Mouse (Mus musculus): Measurements from ENCODE around the gene Pfkp. TPM values are rescaled to one million over a fixed set of nuclear protein-coding genes. Genes with fewer than 3 reads are reported as not detected.

Pfkp gene
- polyA plus RNA-seq, 1 experiment = 0.05 TPM

- TF ChIP-seq GATA1 (IDR thresholded peaks at IDR 0.05; ENCODE audit: low read length) (no peak), TAL1 (IDR thresholded peaks at IDR 0.05; ENCODE audit: low read length) (no peak)
- H3K27me3 ChIP-seq (ENCODE audit: control insufficient read depth) = no peaks in the 10 kb centered on the region
- no peaks in the 10 kb centered on the region for H3K36me3 ChIP-seq (ENCODE audit: control insufficient read depth)
- no peak overlapping the region for H3K4me3 ChIP-seq (replicated peaks)
- no peaks in the 10 kb centered on the region for H3K9me3 ChIP-seq (ENCODE audit: control insufficient read depth, low read length)
- no peaks in the 10 kb centered on the region for H3K4me1 ChIP-seq (ENCODE audit: control insufficient read depth)
Observed at GRCm38 (mm10) chr13:6639507-6640030, 9.0 kb downstream of the Pfkp start.

DNA sequence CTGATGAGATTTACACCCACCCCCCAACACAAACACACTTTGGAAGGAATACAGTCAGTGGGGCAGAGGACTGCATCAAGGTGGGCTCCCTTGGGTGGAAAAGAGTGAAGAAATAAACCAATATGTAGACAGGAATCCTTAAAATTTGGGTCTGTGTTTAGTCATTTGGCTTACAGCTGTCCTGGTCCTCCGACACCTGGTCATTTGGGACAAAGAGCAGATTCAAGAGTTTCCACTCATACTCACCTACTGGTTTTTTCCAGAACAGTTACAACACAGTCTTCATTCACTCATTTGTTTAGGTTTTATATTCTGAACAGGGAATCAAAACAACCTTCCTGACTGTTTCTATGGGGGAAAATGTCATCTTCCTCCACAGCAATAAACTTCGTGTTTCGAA, 9.6 kb downstream of the Pfkp start:
- H3K36me3 ChIP-seq (ENCODE audit: control insufficient read depth) = no peaks in the 10 kb centered on the region
- H3K4me1 ChIP-seq (ENCODE audit: control insufficient read depth) = no peaks in the 10 kb centered on the region

GRCm38 (mm10) chr13:6638425-6638824, 10.2 kb downstream of the Pfkp start:
- no peaks in the 10 kb centered on the region for H3K4me1 ChIP-seq (ENCODE audit: control insufficient read depth)
- no peaks in the 10 kb centered on the region for H3K9me3 ChIP-seq (ENCODE audit: control insufficient read depth, low read length)
- H3K36me3 ChIP-seq (ENCODE audit: control insufficient read depth) = no peaks in the 10 kb centered on the region
- H3K27me3 ChIP-seq (ENCODE audit: control insufficient read depth) = no peaks in the 10 kb centered on the region
- TF ChIP-seq TAL1 (IDR thresholded peaks at IDR 0.05; ENCODE audit: low read length) = no peak
- no peak for TF ChIP-seq GATA1 (IDR thresholded peaks at IDR 0.05; ENCODE audit: low read length)
- no peak overlapping the region for H3K4me3 ChIP-seq (replicated peaks)

More for the DNA sequence above, 9.6 kb downstream of the Pfkp start:
- TF ChIP-seq GATA1 (IDR thresholded peaks at IDR 0.05; ENCODE audit: low read length) = no peak
- TF ChIP-seq TAL1 (IDR thresholded peaks at IDR 0.05; ENCODE audit: low read length) = no peak
- Histone ChIP-seq H3K9me3 (ENCODE audit: control insufficient read depth, low read length) (no peaks in the 10 kb centered on the region), H3K4me3 (replicated peaks) (no peak overlapping the region), H3K27me3 (ENCODE audit: control insufficient read depth) (no peaks in the 10 kb centered on the region)

GRCm38 (mm10) chr13:6637534-6638124, 10.9 kb downstream of the Pfkp start:
- H3K27me3 ChIP-seq (ENCODE audit: control insufficient read depth) = no peaks in the 10 kb centered on the region
- no peaks in the 10 kb centered on the region for H3K4me1 ChIP-seq (ENCODE audit: control insufficient read depth)
- TF ChIP-seq TAL1 (IDR thresholded peaks at IDR 0.05; ENCODE audit: low read length) = no peak
- TF ChIP-seq GATA1 (IDR thresholded peaks at IDR 0.05; ENCODE audit: low read length) = no peak
- no peaks in the 10 kb centered on the region for H3K9me3 ChIP-seq (ENCODE audit: control insufficient read depth, low read length)
- no peak overlapping the region for H3K4me3 ChIP-seq (replicated peaks)
- no peaks in the 10 kb centered on the region for H3K36me3 ChIP-seq (ENCODE audit: control insufficient read depth)

- Histone ChIP-seq H3K27me3 (ENCODE audit: control insufficient read depth) (no peaks in the 10 kb centered on the region), H3K36me3 (ENCODE audit: control insufficient read depth) (no peaks in the 10 kb centered on the region), H3K4me3 (replicated peaks) (no peak overlapping the region), H3K9me3 (ENCODE audit: control insufficient read depth, low read length) (no peaks in the 10 kb centered on the region), H3K4me1 (ENCODE audit: control insufficient read depth) (no peaks in the 10 kb centered on the region)
- TF ChIP-seq GATA1 (IDR thresholded peaks at IDR 0.05; ENCODE audit: low read length) (no peak), TAL1 (IDR thresholded peaks at IDR 0.05; ENCODE audit: low read length) (no peak)
Observed at GRCm38 (mm10) chr13:6636976-6637375, 11.6 kb downstream of the Pfkp start.

DNA sequence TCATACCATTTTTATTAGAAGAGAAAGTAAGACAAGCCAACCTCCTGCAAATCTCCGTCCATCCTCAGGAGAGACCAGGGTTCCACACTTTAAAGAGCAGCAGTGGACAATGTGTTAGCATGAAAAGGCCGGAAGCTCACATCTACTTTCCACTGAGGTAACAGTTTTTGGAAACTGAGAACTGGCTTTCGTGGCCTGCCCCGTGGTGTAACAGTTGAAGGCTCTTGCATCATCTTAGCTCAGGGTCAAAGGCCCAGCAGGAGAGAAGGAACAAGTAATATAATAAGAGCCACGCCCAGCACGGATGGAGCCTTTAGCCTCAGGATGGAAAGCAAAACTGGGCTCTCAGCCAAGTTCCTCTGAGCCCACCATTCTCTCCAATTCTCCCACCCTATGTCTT, 12.1 kb downstream of the Pfkp start:
- TF ChIP-seq TAL1 (IDR thresholded peaks at IDR 0.05; ENCODE audit: low read length) = no peak
- no peak for TF ChIP-seq GATA1 (IDR thresholded peaks at IDR 0.05; ENCODE audit: low read length)
- Histone ChIP-seq H3K4me1 (ENCODE audit: control insufficient read depth) (no peaks in the 10 kb centered on the region), H3K36me3 (ENCODE audit: control insufficient read depth) (no peaks in the 10 kb centered on the region)

DNA sequence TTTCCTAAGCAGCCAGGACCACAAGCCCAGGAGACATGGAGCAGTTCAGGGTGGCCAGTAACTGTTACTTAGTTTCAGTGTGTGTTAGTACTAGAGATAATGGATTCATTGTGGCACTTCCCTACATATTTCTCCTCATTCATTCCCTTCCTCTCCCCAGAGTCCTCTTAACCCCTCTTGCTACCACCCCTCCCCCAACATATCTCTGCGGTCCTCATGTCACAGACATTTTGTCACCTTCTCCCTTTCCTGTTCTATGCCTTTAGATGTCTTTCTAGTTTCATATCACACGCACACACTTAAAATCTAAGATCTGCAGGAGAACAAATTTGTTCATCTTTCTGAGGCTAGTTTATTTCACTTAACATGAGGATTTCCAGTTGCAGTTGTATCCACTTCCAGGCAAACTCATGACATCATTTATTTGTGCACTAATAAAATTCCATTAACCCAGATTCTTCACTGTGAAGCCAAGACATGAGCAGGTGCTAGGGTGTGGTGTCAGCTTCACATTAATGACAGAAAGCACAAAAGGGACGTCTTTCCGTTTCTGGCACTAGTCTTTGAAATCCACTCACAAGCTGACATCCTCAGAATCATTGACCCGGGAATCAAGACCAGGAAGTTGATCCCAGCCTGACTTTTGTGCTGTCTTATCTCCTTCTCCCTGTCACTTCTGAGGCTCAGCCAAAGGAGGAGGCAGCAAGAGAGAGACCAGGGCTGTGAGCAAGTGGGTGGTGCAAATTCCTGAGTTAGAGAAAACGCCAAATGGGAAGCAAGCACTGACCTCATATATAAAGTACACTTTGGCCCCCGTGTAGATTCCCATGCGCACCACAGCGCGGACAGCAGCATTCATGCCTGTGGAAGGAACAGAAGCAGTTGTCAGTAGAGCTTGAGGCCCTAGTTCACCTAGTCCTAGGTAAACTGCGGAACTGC, 13.2 kb downstream of the Pfkp start:
- Histone ChIP-seq H3K4me3 (replicated peaks) (no peak overlapping the region), H3K27me3 (ENCODE audit: control insufficient read depth) (no peaks in the 10 kb centered on the region), H3K9me3 (ENCODE audit: control insufficient read depth, low read length) (no peaks in the 10 kb centered on the region), H3K4me1 (ENCODE audit: control insufficient read depth) (no peaks in the 10 kb centered on the region), H3K36me3 (ENCODE audit: control insufficient read depth) (no peaks in the 10 kb centered on the region)
- TF ChIP-seq TAL1 (IDR thresholded peaks at IDR 0.05; ENCODE audit: low read length) (no peak), GATA1 (IDR thresholded peaks at IDR 0.05; ENCODE audit: low read length) (no peak)

More for the DNA sequence above, 12.1 kb downstream of the Pfkp start:
- Histone ChIP-seq H3K9me3 (ENCODE audit: control insufficient read depth, low read length) (no peaks in the 10 kb centered on the region), H3K27me3 (ENCODE audit: control insufficient read depth) (no peaks in the 10 kb centered on the region), H3K4me3 (replicated peaks) (no peak overlapping the region)

GRCm38 (mm10) chr13:6634063-6634462, 14.5 kb downstream of the Pfkp start:
- Histone ChIP-seq H3K4me3 (replicated peaks) (no peak overlapping the region), H3K4me1 (ENCODE audit: control insufficient read depth) (no peaks in the 10 kb centered on the region), H3K27me3 (ENCODE audit: control insufficient read depth) (no peaks in the 10 kb centered on the region), H3K36me3 (ENCODE audit: control insufficient read depth) (no peaks in the 10 kb centered on the region), H3K9me3 (ENCODE audit: control insufficient read depth, low read length) (no peaks in the 10 kb centered on the region)
- TF ChIP-seq TAL1 (IDR thresholded peaks at IDR 0.05; ENCODE audit: low read length) (no peak), GATA1 (IDR thresholded peaks at IDR 0.05; ENCODE audit: low read length) (no peak)

DNA sequence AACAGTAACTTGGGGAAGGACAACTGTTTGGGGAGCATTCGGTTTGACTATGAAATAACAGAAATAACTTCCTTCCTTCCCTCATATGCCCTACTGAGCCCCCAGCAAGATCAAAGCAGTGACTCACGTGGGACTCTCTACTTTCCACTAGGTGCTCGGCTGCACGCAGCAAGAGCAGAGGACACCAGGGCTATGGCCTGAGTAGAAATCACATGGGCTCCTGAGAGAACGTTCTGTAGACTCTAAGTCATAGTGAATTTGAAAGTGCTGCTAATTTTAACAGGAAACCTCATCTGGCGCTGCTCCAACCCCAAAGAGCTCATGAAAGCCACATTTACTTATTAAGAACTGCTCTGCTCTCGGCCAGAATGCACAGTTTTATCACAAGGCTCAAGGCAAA, 15.1 kb downstream of the Pfkp start:
- H3K36me3 ChIP-seq (ENCODE audit: control insufficient read depth) = no peaks in the 10 kb centered on the region
- H3K4me1 ChIP-seq (ENCODE audit: control insufficient read depth) = no peaks in the 10 kb centered on the region
- no peak overlapping the region for H3K4me3 ChIP-seq (replicated peaks)
- no peaks in the 10 kb centered on the region for H3K9me3 ChIP-seq (ENCODE audit: control insufficient read depth, low read length)
- TF ChIP-seq GATA1 (IDR thresholded peaks at IDR 0.05; ENCODE audit: low read length) = no peak
- TF ChIP-seq TAL1 (IDR thresholded peaks at IDR 0.05; ENCODE audit: low read length) = no peak
- H3K27me3 ChIP-seq (ENCODE audit: control insufficient read depth) = no peaks in the 10 kb centered on the region

Measured in erythroblast, embryonic 14.5 days (primary cell).